Mouse (Mus musculus): ENCODE measurements at regions not wholly inside any gene's neighbourhood (a gene's known extent, or its start where the extent isn't known, plus 50 kb on each side); places are given as distances from the start of the nearest gene placed in this dataset.

DNA sequence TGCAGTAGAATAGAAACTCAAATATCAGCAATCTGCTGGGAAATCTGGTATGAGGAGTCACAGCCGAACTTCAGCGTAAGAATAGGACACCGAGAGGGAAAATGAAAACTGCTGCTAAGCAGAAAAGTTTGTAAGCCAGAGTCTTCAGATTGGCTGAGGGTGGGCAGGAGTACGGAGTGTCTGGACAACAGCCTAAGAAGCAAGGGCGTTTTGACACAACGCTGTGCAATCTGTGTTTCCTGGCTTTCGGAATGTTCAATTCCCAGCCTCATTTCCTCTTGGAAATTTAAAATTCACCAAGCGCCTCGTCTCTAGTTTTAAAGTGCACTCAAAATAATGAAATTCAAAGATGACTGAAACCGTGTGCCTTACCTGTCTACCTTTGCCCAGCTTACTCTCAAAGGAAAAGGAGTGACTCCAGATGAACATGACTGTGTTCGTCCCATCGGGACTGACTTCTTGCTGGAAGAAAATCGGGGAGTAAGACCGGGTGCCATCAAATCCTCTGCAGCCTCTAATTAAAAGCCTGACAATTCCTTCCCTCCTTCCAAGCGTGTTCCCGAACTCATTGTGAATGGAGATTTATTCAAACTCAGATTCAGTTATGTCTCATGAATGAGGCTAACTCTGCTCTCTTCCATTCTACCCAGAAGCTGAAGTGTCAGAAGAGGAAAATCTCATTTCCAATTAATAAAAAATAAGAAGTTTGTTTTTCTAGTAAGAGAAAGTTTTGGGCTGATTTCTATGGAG, 203.2 kb downstream of the Chrm2 start:
- DNase-seq (ENCODE audit: low spot score) (no peak), ATAC-seq (replicated peaks; ENCODE audit: low FRiP score) (no peak)
- no peaks in the 10 kb centered on the region for H3K4me1 ChIP-seq (replicated peaks; ENCODE audit: control insufficient read depth, insufficient read depth, low read length)
- no peak overlapping the region for H3K27ac ChIP-seq (ENCODE audit: low read depth, low read length)
- H3K36me3 ChIP-seq (ENCODE audit: control insufficient read depth, insufficient read depth, low read length): no peaks in the 10 kb centered on the region
- no peak overlapping the region for H3K4me2 ChIP-seq (ENCODE audit: low read depth, low read length, severe bottlenecking)
- H3K9ac ChIP-seq (ENCODE audit: low read length): no peak overlapping the region
- WGBS: 85% methylated on average over 16 of the region's 16 CpGs
- no peaks in the 10 kb centered on the region for H3K27me3 ChIP-seq (ENCODE audit: control insufficient read depth, insufficient read depth, low read length)
- H3K9me3 ChIP-seq (ENCODE audit: control insufficient read depth, low read length): no peaks in the 10 kb centered on the region
- no peak overlapping the region for H3K4me3 ChIP-seq (ENCODE audit: low read depth, low read length)

GRCm38 (mm10) chr6:36581043-36581442, 193.2 kb downstream of the Chrm2 start:
- Histone ChIP-seq H3K4me2 (ENCODE audit: low read depth, low read length, severe bottlenecking) (no peak overlapping the region), H3K27me3 (ENCODE audit: control insufficient read depth, insufficient read depth, low read length) (no peaks in the 10 kb centered on the region), H3K27ac (ENCODE audit: low read depth, low read length) (no peak overlapping the region), H3K4me3 (ENCODE audit: low read depth, low read length) (no peak overlapping the region), H3K9me3 (ENCODE audit: control insufficient read depth, low read length) (no peaks in the 10 kb centered on the region), H3K36me3 (ENCODE audit: control insufficient read depth, insufficient read depth, low read length) (no peaks in the 10 kb centered on the region), H3K9ac (ENCODE audit: low read length) (no peak overlapping the region), H3K4me1 (replicated peaks; ENCODE audit: control insufficient read depth, insufficient read depth, low read length) (no peaks in the 10 kb centered on the region)
- DNase-seq (ENCODE audit: low spot score) (no peak), ATAC-seq (replicated peaks; ENCODE audit: low FRiP score) (no peak)
- WGBS: 91% methylated on average over 3 of the region's 3 CpGs
